Mouse (Mus musculus) G1E (cell line): ENCODE data around the gene Zfp503.

ENCODE experiments used
- CTCF ChIP-seq: IDR thresholded peaks from 2 replicates; pipeline ENCODE4 v1.5.1; 2012; ENCODE audit warnings: low read depth, low read length, inconsistent platforms, mixed read lengths
- GATA1 ChIP-seq: IDR thresholded peaks from 2 replicates; pipeline ENCODE4 v1.6.1; 2012; ENCODE audit warnings: borderline replicate concordance, low read length, inconsistent platforms, mixed read lengths
- GATA2 ChIP-seq: IDR thresholded peaks from 2 replicates; pipeline ENCODE4 v1.6.1; 2012; ENCODE audit warnings: low read depth, low read length, inconsistent platforms, borderline replicate concordance
- POLR2AphosphoS5 ChIP-seq: IDR thresholded peaks from 2 replicates; pipeline ENCODE4 v1.6.1; 2012; ENCODE audit warnings: low read depth, low read length, inconsistent platforms; ENCODE audit not compliant: insufficient replicate concordance
- TAL1 ChIP-seq: conservative IDR thresholded peaks from 2 replicates; pipeline ENCODE4 v1.6.1; 2012; ENCODE audit warnings: low read depth, low read length, inconsistent platforms, mixed read lengths

DNA sequence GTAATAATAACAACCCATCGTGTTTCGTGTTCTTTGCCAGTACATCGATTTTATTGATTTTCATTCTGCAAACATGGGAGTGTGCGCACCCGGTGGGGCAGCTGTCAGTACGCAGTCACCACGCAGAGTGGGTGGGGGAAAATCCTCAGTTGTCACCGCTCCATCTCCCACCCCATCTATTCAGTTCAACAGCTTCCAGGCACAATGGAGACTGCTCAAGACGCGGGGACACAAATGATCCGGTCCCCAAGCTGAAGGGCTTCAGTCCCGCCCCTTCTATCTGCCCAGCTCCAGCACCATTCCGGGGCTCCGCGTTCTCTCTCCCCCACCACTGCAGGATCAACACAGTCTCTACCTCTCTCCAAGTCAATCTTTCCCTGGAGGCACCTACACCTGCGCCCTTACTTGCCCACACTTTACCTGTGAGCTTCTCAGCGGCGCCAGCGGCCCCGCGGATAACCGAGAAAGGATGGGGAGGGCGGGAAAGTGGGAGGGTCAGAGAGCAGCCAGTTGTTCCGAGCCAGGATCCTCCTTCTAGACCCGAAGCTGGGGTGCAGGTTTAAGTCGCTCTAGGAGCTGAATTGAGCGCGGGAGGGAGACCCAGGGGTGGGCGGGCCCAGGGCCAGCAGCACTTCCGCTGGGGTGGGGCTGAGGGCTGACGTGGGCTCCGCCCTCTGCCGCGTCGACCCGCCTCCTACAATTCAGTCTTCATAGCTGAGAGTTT is 5.8 kb upstream of the Zfp503 start:
- TF ChIP-seq CTCF: no peak
- TF ChIP-seq GATA2: no peak
- no peak for TF ChIP-seq POLR2AphosphoS5
- TF ChIP-seq GATA1: no peak
- no peak for TF ChIP-seq TAL1
